Mouse (Mus musculus): Measurements from ENCODE around the gene Lrrc41. TPM values are rescaled to one million over a fixed set of nuclear protein-coding genes. Genes with fewer than 3 reads are reported as not detected.

Gene Lrrc41
- total and polyA plus RNA-seq, 3 experiments = 64.4 to 73.3 TPM; not detected in 1

DNA sequence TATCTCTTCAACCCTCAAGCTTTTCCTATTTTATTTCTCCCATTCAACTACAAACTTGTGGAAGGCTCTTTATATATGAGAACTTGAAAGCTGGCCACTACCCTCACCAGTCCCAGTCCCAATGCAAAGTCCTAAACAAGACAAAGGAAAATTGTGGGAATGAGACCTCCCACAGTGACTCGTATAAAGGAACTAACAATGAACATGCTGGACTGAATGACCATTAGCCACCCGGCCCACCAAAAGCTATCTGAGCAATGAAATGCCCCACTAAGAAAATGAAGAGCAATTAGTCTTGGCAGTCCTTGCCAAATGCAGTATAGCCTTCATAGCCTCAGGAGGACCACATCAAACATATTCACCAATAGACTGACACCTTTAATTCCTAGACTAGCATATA is 36.4 kb downstream of the Lrrc41 start:
- H3K4me1 ChIP-seq (ENCODE audit: control insufficient read depth in 1 of 2, insufficient read depth in 2 of 2, low read length in 2 of 2) = no peaks in the 10 kb centered on the region
- peaks cover 0 to 8% of the 10 kb centered on the region in 2 experiments; a peak in 2 of 4 replicates for H3K36me3 ChIP-seq (ENCODE audit: control insufficient read depth in 1 of 2, insufficient read depth in 2 of 2, low read length in 2 of 2)
- H3K27ac ChIP-seq (ENCODE audit: control insufficient read depth, low read depth, low read length) = no peak overlapping the region
- no peaks in the 10 kb centered on the region for H3K79me2 ChIP-seq (ENCODE audit: control insufficient read depth, insufficient read depth, low read length, poor library complexity)
- H3K4me3 ChIP-seq (ENCODE audit: control insufficient read depth in 1 of 2, insufficient read depth in 1 of 2, low read depth in 2 of 2, low read length in 2 of 2) = no peak overlapping the region
- no peak for TF ChIP-seq UBTF (IDR thresholded peaks at IDR 0.05; ENCODE audit: borderline replicate concordance, insufficient read depth, low read depth, low read length)
- no peak for TF ChIP-seq CHD2 (IDR thresholded peaks at IDR 0.05; ENCODE audit: low read length)
- no peak for TF ChIP-seq GATA1 (IDR thresholded peaks at IDR 0.05; ENCODE audit: low read depth, low read length)
- TF ChIP-seq EP300 (IDR thresholded peaks at IDR 0.05; ENCODE audit: low read depth in 1 of 2, low read length in 2 of 2) = no peak
- TF ChIP-seq ETS1 (IDR thresholded peaks at IDR 0.05; ENCODE audit: low read depth, low read length) = no peak
- no peak for TF ChIP-seq SMC3 (IDR thresholded peaks at IDR 0.05; ENCODE audit: low read depth, low read length)
- TF ChIP-seq POLR2AphosphoS2 (IDR thresholded peaks at IDR 0.05; ENCODE audit: low read length) = no peak
- H3K27me3 ChIP-seq (ENCODE audit: control insufficient read depth in 1 of 2, insufficient read depth in 2 of 2, low read length in 2 of 2) = no peaks in the 10 kb centered on the region
- H3K9me3 ChIP-seq (replicated peaks; ENCODE audit: insufficient read depth, low read length) = no peaks in the 10 kb centered on the region
- H3K9ac ChIP-seq (ENCODE audit: control insufficient read depth, low read depth, low read length, poor library complexity, severe bottlenecking) = no peak overlapping the region
- no peak for DNase-seq (ENCODE audit: low read depth, low spot score)

DNA sequence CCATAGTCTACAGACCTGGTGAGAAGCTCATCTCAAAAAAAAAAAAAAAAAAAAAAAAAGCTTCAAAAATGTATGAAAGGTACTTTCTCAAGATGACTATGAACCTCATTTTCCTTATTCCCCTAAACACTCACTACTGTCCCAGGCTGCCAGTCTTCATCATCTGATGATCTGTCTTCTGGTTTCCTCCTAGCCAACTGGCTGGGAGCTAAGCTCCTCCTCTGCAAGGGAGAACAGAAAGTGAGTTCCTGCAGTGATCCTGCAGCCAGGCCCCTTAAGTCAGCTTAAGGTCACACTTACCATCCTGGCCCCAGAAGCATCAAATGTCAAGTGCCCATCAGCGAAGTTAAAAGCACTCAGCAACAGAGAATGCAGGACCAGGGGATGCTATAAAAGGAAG is 47.7 kb downstream of the Lrrc41 start:
- no peak for TF ChIP-seq MEF2A (IDR thresholded peaks at IDR 0.05; ENCODE audit: extremely low read depth, insufficient replicate concordance, low read depth, low read length, poor library complexity, severe bottlenecking)
- TF ChIP-seq NELFE (IDR thresholded peaks at IDR 0.05; ENCODE audit: low read depth, low read length) = 0 out of 2 replicates have a peak, but pooled peaks have one; percentile 10
- TF ChIP-seq ZNF384 (IDR thresholded peaks at IDR 0.05; ENCODE audit: low read depth, low read length) = peak; percentile 68
- peak; percentile 56; the same call in 1 of the 2 replicates for TF ChIP-seq HCFC1 (IDR thresholded peaks at IDR 0.05; ENCODE audit: low read depth, low read length)
- no peak for TF ChIP-seq ZMIZ1 (IDR thresholded peaks at IDR 0.05; ENCODE audit: low read depth, low read length)
- Histone ChIP-seq H3K36me3 (ENCODE audit: control insufficient read depth in 1 of 2, insufficient read depth in 2 of 2, low read length in 2 of 2) (peaks cover 0 to 29% of the 10 kb centered on the region in 2 experiments; a peak in 3 of 4 replicates), H3K27ac (ENCODE audit: control insufficient read depth, low read depth, low read length) (peak overlapping the region; percentile 96), H3K4me1 (ENCODE audit: control insufficient read depth in 1 of 2, insufficient read depth in 2 of 2, low read length in 2 of 2) (peaks cover 2 to 14% of the 10 kb centered on the region in 2 experiments; a peak in 3 of 4 replicates), H3K79me2 (ENCODE audit: control insufficient read depth, insufficient read depth, low read length, poor library complexity) (peaks cover 13% of the 10 kb centered on the region), H3K9ac (ENCODE audit: control insufficient read depth, low read depth, low read length, poor library complexity, severe bottlenecking) (peak overlapping the region; percentile 95), H3K9me3 (replicated peaks; ENCODE audit: insufficient read depth, low read length) (no peaks in the 10 kb centered on the region), H3K27me3 (ENCODE audit: control insufficient read depth in 1 of 2, insufficient read depth in 2 of 2, low read length in 2 of 2) (no peaks in the 10 kb centered on the region), H3K4me3 (ENCODE audit: control insufficient read depth in 1 of 2, insufficient read depth in 1 of 2, low read depth in 2 of 2, low read length in 2 of 2) (peak overlapping the region; percentile 60 to 99)
- peak; percentile 82 for DNase-seq (ENCODE audit: low read depth, low spot score)
